Mouse (Mus musculus): ENCODE measurements around the gene Gm45717.
"Not testable (repeated sequence)": the region's sequence is repeated elsewhere in the genome, so short reads cannot be mapped to it uniquely, and the experiment has no call there.

DNA sequence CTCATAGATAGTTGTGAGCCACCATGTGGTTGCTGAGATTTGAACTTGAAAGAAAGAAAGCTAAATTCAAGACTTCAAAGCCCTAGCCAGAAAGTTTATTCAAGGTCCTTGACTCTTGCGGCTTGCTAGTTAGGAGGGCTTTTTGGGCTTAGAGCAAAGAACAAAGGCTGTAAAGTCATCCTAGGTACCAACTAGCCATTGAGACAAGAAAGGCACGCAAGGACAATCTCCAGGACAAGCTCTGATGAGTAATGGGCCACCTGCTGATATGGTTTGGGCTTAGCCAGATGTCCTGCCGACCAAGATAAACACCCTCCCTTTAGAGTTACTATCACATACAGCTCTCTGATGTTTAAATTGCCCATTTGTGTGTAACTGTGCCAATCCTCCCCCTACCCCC, 13.0 kb upstream of the Gm45717 start:
- not testable (repeated sequence) for TF ChIP-seq CTCF (IDR thresholded peaks at IDR 0.05); EP300 (IDR thresholded peaks at IDR 0.05; ENCODE audit: insufficient read depth, low read depth, low read length); POLR2A (IDR thresholded peaks at IDR 0.05; ENCODE audit: insufficient read depth, low read depth, low read length)
